Mouse (Mus musculus): ENCODE measurements around the gene Gm21953. TPM values are rescaled to one million over a fixed set of nuclear protein-coding genes. Genes with fewer than 3 reads are reported as not detected.
"Not testable (repeated sequence)": the region's sequence is repeated elsewhere in the genome, so short reads cannot be mapped to it uniquely, and the experiment has no call there.

The Gm21953 gene
- not detected for total RNA-seq (2021)
- long read RNA-seq, partial matches to known transcripts: 0 of 2 reads
- long read RNA-seq, other reads (novel, unspliced or antisense): 1 of 2 reads

GRCm38 (mm10) chr4:42293967-42294366, at the start of gene Gm21953:
Gm21953 (plus strand) TSS chr4:42294267.
- DNase-seq (ENCODE audit: low spot score in 2 of 2): not testable (repeated sequence)

DNA sequence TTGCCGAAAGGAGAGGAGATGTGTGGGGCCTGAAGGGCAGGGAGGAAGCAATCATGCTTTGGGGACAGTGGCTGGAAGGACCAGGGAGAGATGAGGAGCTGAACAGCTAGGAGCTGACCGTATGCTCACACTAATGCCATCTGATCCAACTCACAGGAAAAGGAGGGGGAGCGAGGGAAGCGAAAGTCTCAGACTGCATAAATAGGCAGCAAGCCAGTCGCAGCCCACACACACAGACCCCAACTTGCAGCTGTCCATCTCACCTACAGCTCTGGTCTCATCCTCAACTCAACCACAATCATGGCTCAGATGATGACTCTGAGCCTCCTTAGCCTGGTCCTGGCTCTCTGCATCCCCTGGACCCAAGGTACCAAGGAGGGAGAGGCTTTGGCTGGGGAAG, 38.6 kb upstream of the Gm21953 start, which contains the start of gene Ccl21b:
Gene Ccl21b, plus strand, starts transcription at position 301 of the 400 bp plus-strand sequence.
- not testable (repeated sequence) for DNase-seq (ENCODE audit: low spot score in 2 of 2)

DNA sequence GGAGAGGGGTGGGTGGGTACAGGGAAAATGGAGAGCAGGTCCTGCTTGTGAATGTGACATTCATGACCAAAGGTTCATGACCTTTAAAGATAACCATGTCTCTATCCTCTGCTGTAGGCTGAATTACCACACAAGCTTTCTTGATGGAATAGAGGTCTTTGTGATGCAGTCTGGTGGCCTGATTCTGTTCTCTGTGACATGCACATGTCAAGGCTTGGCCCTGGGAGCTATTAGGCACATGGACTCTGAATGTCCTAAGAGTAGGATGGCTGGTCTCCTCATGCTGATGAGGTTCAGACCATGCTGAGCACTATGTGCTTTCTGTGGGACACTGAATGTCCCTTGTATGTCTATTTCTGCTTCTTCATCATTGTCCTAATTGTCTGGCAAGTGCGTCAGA, 24.0 kb downstream of the Gm21953 start, which contains the start of gene Fam205a3:
Gene Fam205a3, plus strand, starts transcription at position 301 of the 400 bp plus-strand sequence.
- not testable (repeated sequence) for DNase-seq (ENCODE audit: low spot score in 2 of 2)

Other genes starting within 250 kb of the Gm21953 start
- gene Gm3893, start 203.1 kb upstream of the Gm21953 start, total RNA-seq (2021): not detected
- gene Gm13304, start 179.4 kb upstream of the Gm21953 start, total RNA-seq (2021): 10 to 100 TPM; 15.7 to 15.8 TPM
- gene Gm13306, start 140.8 kb upstream of the Gm21953 start, total RNA-seq (2021): 10 to 100 TPM in 1 of 2 experiments, 1 to 10 TPM in 1; 5.9 to 10.8 TPM
- 1 to 10 TPM in 1 of 2 experiments, under 1 TPM in 1; 0.79 to 4.1 TPM for gene Gm13305, start 125.7 kb upstream of the Gm21953 start, total RNA-seq (2021)
- gene Gm10600, start 53.6 kb upstream of the Gm21953 start, total RNA-seq (2021): 1 to 10 TPM; 4.9 to 5.7 TPM
- gene Ccl21b, start 38.5 kb upstream of the Gm21953 start, total RNA-seq (2021): not detected
- gene Fam205a3, start 24.1 kb downstream of the Gm21953 start, total RNA-seq (2021): not detected
- not detected for gene Gm21586, start 145.1 kb downstream of the Gm21953 start, total RNA-seq (2021)
- 1 to 10 TPM; 1.6 to 2.3 TPM for gene Gm2163, start 172.5 kb downstream of the Gm21953 start, total RNA-seq (2021)
- gene Fam205a2, start 233.9 kb downstream of the Gm21953 start, total RNA-seq (2021): not detected